Mouse (Mus musculus): ENCODE results near the gene Pde2a.

Pde2a gene

GRCm38 (mm10) chr7:101453725-101454124 lies 32.2 kb downstream of the Pde2a start:
- DNase-seq (ENCODE audit: low spot score), result no peak

- DNase-seq (ENCODE audit: low spot score), result no peak
Observed at GRCm38 (mm10) chr7:101454479-101454878, 33.0 kb downstream of the Pde2a start.

- no peak for DNase-seq (ENCODE audit: low spot score)
Observed at GRCm38 (mm10) chr7:101455141-101455540, 33.6 kb downstream of the Pde2a start.

GRCm38 (mm10) chr7:101456318-101456717 lies 34.8 kb downstream of the Pde2a start:
- DNase-seq (ENCODE audit: low spot score), result no peak

- no peak for DNase-seq (ENCODE audit: low spot score)
Observed at GRCm38 (mm10) chr7:101456789-101457188, 35.3 kb downstream of the Pde2a start.

- no peak for DNase-seq (ENCODE audit: low spot score)
Observed at GRCm38 (mm10) chr7:101457283-101457682, 35.8 kb downstream of the Pde2a start.

- no peak for DNase-seq (ENCODE audit: low spot score)
Observed at GRCm38 (mm10) chr7:101457801-101458200, 36.3 kb downstream of the Pde2a start.

GRCm38 (mm10) chr7:101458278-101458781 lies 36.8 kb downstream of the Pde2a start:
- no peak for DNase-seq (ENCODE audit: low spot score)

GRCm38 (mm10) chr7:101459305-101459813 lies 37.9 kb downstream of the Pde2a start:
- no peak for DNase-seq (ENCODE audit: low spot score)

GRCm38 (mm10) chr7:101459923-101460607 lies 38.6 kb downstream of the Pde2a start:
- DNase-seq (ENCODE audit: low spot score), result no peak

- DNase-seq (ENCODE audit: low spot score), result no peak
Observed at GRCm38 (mm10) chr7:101460608-101460957, 39.1 kb downstream of the Pde2a start.

GRCm38 (mm10) chr7:101461571-101461970 lies 40.1 kb downstream of the Pde2a start:
- DNase-seq (ENCODE audit: low spot score), result no peak

GRCm38 (mm10) chr7:101462327-101463068 lies 41.0 kb downstream of the Pde2a start:
- DNase-seq (ENCODE audit: low spot score), result no peak

- no peak for DNase-seq (ENCODE audit: low spot score)
Observed at GRCm38 (mm10) chr7:101463665-101464271, 42.3 kb downstream of the Pde2a start.

- no peak for DNase-seq (ENCODE audit: low spot score)
Observed at GRCm38 (mm10) chr7:101464927-101465326, 43.4 kb downstream of the Pde2a start.

- DNase-seq (ENCODE audit: low spot score), result no peak
Observed at GRCm38 (mm10) chr7:101465392-101465791, 43.9 kb downstream of the Pde2a start.

GRCm38 (mm10) chr7:101465850-101466580 lies 44.5 kb downstream of the Pde2a start:
- DNase-seq (ENCODE audit: low spot score), result no peak

GRCm38 (mm10) chr7:101466581-101467081 lies 45.1 kb downstream of the Pde2a start:
- no peak for DNase-seq (ENCODE audit: low spot score)

- DNase-seq (ENCODE audit: low spot score), result no peak
Observed at GRCm38 (mm10) chr7:101471423-101471822, 49.9 kb downstream of the Pde2a start.

GRCm38 (mm10) chr7:101471968-101472480 lies 50.5 kb downstream of the Pde2a start:
- no peak for DNase-seq (ENCODE audit: low spot score)

Data from ovary, postnatal 14 days (tissue).